Mouse (Mus musculus) regulatory T cell (primary cell): ENCODE results near the gene Ephb2.

Source experiments
- in situ Hi-C: fragments of 300-600 bp; cut with MboI, MseI; formaldehyde crosslinking; loops from one replicate; pipeline ENCODE4 v1.15.1; 2025; ENCODE audit warnings: high pct_unique_total_duplicates

Ephb2 gene

DNA sequence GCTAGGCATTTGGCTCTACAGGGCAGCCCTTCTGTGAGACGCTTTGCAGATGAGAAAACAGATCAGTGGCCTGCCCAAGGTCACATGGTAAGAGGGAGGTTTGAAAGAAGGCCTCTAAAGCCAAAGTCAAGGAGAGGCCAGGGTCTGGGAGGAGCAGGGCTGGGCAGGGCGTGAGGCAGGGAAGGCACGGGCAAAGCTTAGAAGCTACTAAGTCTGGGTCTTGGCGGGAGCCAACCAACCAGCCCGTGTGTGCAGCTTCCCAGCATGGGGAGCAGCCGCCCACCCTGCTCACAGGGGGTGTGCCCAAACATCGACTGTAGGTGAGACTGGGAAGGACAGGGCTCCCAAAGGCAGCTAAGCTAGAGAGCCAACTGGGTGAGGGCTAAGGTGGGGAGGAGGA lies 70.7 kb downstream of the Ephb2 start:
- in situ Hi-C loops: no loop called here

DNA sequence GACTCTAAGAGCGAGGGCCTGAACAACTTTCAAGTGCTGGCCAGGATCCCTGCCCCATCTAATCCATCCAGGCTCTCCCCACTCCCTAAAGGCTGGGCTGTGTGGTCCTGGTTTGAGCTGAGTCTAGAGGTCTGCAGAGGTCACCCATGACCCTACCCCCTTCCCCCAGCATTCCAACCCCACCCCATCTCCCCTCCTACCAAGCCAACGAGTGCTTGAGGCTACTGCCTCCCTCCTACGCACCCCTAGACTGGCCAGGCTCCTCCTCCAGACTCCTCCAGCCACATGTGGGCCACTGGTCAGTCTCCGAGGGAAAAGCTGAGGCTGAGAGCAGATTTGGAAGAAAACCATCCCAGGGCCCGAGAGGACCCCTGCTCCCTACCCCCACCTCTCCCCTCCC lies 72.4 kb downstream of the Ephb2 start:
- in situ Hi-C loops: no loop called here

DNA sequence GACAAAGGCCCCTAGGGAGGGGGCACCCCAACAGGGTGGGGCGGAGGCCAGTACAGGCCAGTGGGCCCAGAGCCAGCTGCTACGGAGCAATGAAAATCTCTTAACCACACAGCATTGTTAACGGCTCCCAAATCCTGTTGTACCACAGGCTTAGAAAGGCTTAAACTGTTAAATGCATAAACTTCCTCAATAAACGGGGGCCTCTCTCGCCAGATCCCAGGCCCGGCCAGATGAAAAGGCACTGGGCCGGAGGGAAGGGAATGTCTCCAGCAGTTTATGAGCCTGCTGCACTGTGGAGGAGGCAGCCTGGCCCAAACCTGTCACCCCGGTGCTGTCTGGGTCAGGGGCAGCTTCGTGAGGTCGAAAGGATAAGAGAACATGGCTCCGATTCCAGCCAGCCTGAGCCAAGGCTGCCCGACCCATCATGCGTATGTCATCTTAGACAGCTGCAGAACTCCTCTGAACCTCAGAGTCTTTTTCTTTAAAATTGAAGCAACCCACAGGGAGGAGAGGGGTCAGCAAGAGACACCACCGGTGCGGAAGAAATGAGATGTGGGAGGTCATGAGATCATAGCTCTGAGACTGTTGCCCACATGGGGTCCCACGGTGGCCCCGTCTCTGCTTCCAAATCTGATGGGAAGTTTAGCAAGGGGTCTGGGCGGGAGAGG lies 73.9 kb downstream of the Ephb2 start:
- in situ Hi-C loops: no loop called here

DNA sequence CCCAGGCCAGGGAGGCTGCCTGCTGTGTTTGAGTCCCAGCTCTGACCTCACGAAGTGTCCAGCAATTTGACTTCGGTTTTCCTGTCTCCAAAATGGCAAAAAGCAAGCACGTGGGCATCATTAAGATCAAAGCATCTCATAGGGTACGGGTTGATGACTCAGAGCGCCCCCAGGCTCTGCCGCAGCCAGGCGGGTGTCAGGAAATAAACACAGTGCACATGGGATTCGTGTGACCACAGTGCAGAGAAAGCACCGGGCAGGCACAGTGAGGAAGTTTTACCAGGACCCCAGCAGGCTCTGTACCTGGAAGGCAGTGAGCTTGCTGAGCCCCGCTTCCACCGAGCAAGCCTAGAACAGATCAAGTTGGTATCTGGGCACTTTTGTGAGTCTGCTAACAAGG lies 74.9 kb downstream of the Ephb2 start:
- in situ Hi-C loops: no loop called here

DNA sequence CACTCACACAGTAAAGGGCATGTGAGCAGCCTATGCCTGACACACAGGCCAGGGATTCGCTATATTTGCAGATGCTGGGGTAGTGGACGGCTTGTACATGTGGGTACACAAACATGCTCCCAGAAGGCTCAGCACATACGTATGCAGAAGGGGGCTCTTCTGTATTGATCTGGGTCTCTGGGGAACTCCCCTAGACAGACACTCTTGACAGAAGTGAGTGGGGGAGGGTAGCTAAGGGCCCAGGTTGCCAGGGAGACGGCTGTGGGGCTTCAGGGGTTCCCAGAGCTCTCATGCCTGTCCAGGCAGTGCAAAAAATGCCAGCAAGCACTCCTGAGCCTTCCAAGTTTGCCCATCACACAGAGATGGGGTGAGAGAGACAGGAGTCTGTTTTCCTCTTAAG lies 78.7 kb downstream of the Ephb2 start:
- in situ Hi-C loops: no loop called here

DNA sequence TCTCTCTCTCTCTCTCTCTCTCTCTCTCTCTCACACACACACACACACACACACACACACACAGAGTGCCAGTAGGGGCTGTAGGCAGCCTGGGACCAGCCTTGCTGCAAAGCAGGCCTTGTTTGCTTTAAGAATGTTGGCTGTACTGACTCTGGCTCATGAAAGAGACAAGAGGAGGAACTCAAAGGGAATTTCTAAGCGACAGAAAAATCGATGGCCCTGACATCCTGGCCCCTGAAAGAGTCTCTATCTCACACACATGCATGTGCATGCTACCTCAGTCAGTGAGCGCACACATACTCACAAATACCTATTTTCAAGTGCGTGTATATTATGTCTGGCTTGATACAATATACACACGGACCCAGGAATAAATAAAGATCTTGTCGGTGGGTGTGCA lies 79.3 kb downstream of the Ephb2 start:
- in situ Hi-C loops: no loop called here

DNA sequence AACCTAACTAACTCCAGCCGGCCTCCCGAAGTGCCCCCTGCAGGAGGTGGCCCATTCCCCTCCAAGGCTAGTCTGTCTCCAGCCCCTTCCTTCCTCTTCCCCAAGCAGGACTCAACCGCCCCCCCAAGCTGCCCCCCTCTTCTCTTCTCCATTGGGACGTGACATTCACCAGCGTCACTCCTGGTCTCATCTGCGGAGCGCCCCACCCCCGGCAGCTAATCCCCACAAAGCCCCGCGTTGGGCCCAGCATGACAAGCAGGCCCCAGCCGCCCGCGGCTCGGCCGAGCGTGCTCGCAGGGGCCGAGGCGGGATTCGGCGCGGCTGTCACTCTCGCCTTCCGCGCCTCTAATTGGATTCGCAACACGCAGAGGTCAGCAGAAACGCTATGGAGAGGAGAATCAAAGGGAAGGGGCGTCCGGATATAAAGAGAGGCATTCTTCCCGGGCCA lies 80.4 kb downstream of the Ephb2 start:
- in situ Hi-C loops: no loop called here

DNA sequence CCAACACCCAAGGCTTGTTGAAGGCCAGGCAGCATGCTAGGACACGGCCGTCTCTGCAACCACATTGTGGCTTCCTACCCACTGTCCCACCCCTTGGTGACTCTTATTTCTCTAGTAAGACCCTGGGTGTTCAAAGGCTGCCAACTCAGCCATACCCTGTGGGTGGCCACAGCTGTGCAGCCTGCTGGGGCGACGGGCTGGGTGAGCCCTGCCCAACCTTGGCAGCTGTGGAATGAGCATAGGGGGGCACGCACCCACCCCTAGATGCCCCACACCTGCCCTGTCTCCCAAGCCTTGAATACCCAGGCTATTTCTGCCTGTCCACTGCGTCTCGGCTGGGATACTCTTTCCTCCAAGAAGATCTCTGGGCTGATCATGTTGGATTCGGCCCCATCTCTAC lies 81.5 kb downstream of the Ephb2 start:
- in situ Hi-C loops: no loop called here

DNA sequence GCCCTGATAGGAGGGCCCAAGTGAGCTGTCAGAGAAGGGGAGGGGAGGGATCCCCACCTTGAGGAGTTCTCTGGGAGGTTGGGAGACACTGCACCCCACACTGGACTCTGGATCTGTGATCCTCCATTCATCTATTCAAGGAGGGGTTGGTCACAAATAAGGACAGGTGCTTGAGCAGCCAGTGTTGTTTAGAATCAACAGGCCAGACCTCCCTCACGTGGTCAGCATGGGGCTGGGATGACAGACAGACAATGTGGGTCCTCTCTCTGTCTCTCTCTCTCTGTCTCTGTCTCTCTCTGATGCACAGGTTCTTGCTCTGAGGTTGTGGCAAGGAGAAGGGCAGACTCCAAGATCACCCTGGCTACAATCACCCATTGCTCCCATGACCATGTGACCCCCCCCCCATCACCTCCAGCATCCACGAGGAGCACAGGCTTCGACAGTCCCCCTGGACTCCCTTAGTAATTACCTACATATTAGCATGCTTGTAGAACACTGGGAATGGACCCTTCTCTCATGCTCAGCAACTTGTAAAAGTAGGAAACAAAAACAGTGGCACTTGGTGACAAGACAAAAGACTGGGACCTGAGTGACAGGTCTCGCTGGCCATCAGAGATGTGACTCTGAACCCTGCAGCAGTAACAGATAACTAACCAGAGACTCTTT lies 84.3 kb downstream of the Ephb2 start:
- in situ Hi-C loops: no loop called here

DNA sequence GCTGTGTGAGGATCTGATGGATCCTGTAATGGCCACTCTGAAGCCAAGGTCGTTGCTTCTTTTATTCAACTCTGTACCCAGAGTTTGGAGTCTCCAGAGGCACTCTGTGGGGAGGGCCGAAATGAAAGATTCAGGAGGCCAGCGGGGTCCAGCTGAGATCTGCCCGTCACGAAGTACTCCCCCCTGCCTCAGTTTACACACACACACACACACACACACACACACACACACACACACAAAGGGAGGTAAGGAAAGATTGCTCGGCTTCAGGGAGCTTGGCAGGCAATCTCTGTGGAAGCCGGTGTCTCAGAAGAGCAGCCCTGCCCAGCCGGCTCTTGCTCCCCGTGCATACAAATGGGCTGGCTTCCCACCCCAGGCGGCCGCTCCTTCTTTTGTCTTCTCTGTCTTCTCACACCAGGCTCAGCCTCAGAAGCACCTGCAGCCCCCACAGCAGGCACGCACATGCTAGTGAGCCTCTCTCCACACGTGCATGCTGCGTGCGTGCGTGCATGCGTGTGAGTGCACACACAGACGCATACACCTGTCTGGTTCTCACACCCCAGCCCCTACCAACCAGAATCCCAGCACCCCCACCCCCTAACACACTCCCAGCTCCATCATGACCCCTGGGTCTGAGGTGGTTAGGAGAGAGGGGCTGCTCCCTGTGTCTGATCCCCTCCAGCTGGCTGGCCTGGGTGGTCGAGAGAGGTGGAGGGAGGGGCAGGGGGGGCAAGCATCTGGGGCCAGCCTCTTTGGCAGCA lies 85.0 kb downstream of the Ephb2 start:
- in situ Hi-C loops: no loop called here

DNA sequence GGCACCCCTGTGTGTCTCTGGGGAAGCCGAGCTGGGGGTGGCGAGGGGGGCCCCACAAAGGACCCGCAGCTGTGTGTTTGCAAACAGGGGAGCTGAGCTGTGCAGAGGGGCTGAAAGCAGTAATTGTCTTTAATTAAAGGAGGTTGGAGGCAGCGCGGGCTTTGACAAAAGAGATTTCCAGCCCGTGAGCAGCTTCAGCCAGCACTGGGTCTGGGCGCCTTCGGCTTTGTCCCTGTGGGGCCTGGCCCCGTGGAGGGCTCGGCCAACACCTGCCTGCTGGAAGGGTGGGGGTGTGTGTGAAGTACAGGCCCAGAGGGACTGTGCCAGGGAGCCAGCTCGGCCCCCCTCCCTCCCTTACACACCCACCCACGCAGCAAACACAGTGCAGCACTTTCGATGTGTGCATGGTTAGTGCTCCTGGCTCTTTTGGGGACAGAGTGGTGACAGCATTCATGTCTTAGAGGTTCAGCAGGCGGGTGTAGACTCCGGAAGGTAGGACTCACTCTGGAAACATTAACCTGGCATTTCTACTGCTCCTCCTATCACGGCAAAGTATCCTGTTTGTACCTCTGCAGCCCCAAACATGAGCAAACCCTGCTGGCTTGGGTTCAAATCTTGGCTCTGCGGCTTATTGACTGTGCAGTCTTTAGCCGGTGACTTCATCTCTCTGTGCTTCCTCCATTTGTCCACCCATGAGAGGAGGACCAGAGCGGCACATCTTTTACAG lies 85.8 kb downstream of the Ephb2 start:
- in situ Hi-C loops: no loop called here

DNA sequence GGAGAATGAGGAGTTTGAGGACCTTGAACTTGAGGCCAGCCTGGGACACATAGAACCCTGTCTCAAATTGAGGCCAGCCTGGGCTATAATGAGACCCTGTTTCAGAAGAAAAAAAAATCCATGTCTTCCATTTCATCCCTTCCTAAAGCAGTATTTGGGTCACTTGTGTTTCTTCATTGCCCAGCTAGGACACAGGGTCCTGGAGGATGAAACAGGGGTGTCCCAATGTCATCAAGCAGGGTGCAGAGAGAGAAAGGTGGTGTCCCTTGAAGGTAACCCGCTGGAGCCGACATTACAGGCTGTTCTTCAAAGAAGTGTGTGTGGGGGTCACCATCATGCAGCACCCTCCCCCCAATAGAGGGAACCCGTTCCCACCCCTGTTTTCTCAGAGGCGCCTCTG lies 86.4 kb downstream of the Ephb2 start:
- in situ Hi-C loops: no loop called here

DNA sequence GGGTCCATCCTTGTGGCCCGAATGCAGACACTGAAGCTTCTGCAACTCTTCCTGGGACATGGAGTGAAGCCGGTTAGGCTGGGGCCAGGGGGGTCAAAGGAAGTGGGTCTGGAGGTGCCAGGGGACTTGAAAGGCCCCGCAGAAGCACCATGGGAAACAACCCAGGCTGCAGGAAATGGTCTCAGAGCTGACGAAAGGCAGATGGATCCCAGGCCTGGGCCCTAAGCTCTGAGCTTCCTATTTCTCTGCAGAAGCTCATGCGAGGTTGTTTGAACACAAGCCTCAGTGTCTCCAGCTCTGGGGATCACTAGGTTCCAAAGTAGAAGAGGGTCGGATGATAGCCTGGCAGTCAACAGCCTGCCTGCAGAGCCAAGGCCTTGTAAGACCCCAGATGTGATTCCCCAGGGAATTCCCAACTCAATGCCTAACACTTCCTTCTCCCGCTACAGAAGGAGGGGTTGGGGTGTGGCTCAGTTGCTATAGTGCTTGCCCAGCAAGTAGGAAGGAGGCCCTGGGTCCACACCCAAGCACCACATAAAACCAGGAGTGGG lies 86.9 kb downstream of the Ephb2 start:
- in situ Hi-C loops: no loop called here

DNA sequence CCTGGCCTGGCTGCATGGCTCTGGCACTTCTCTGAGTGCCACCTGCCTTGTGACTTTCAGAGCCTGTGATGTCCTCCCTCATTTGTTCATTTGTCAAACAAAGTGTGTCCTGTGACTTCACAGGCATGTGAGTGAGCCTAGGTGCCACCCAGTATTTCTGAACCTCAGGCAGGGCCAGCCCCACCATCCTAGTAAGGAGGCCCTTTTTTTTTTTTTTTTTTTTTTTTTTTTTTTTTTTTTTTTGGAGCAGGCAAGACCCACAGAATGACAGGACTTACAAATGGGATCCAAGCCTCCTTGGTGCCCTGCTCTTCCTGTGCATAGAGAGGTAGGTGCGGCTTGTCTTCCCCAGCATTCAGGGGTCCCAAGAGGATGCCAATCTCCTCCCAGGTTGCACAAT lies 89.3 kb downstream of the Ephb2 start:
- in situ Hi-C loops: no loop called here

DNA sequence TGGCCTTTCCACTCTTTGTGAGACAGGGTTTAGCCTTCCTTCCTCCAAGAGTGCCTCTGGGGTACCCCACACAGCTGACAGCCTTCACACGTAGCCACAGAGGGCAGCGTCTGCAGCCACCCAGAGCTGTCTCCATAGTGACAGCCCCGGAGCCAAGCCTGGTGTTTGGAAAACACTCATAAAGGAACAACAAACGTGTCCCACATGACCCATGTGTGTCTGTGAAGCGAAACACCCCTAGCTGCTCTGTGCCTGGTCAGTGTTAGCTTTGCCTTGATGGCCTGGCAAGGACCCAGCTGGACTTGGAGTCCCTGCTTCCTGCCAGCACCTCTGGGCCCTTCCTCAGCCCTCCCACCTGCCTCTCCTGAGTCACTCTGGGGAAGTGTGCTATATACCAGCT lies 93.1 kb downstream of the Ephb2 start:
- in situ Hi-C loops: no loop called here

DNA sequence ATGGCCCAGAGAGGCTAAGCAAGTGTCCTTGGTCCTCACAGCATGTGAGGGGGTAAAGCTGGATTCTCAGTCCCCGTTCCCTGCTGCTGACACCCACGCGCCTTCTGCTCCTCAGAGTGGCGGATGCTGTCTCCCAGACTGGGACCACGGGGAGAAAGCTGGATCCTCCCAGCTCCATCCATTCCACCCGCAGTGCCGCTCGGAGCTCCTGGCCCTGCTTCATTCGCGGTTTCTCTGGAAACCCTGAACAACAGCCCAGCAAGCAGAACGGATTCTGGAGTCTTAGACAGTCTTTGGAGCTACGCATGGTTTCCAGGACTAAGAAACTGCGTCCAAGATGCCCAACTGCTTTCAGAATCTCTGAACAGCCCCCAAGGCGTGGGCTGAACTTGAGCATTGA lies 93.9 kb downstream of the Ephb2 start:
- in situ Hi-C loops: no loop called here

DNA sequence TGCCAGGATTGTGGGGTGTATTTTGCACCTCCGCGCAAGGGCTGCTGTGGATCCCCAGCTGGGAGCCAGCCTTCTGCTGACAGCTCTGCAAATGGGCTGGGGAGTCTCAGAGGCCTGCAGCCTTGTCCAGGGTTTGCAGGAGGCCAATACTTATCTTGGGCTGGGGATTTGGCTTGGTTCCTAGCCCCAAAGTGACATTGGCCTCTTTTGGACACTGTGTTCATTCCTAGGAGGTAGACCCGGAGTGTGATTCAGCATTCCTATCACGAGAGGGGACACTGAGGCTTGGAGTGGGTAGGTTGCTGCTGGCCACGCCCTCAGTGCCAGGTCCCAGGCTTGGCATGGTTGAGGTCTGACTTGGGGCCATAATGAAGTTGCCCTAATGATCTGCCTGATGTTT lies 94.8 kb downstream of the Ephb2 start:
- in situ Hi-C loops: no loop called here

DNA sequence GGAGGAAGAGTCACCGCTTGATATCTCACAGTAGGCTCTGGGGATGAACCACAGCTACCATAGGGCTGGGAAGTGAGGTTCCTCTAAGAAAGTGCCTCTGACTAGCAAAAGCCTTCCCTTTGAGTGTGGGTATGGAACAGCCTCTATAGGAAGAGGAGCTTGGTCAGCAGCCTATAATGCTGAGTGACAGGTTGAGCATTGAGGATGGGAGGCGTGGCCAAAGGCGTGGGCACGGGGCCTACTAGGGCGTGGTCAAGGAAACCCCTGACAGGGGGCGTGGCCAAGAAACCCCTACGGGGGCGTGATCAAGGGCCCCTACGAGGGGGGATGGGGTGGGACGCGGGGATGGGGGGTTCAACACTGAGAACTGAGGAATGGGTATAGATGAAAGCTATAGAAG lies 96.6 kb downstream of the Ephb2 start:
- in situ Hi-C loops: no loop called here

DNA sequence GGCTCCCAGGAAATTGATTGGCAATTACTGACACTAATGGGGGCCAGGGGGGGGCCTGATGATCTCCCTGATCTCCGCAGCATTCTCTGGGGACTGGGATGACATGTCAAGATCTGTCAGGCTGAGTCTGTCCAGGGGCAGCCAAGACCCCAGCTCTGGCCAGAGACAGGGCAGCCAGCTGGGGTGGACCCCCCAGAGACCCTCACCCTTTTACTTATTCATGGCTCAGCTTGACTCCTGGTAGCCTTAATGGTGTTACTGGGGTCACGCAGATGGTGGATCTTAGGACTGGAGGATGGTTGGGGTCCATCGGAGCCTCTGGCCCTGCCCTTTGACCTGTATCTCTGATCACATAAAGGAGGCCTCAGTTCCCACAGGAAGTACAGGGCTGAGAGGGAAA lies 97.5 kb downstream of the Ephb2 start:
- in situ Hi-C loops: no loop called here

DNA sequence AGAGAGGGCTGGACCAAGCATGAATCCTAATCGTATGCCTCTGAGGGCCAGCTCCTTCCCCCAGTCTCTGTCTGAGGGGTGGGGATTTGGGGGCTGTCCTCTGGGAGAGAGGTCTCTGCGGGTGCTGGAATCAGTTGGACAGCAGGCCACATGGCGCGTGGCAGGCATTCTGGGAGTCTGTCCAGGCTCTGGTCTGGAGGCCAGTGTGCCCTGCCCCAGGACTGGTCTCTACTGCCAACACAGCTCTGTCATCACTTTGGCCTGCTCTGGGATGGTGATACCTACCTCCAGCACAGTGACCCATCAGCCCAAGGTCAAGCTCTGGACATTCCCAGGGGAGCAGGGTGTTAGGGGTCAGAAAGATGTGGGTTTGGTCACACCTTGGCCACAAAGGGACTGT lies 99.9 kb downstream of the Ephb2 start:
- in situ Hi-C loops: no loop called here

DNA sequence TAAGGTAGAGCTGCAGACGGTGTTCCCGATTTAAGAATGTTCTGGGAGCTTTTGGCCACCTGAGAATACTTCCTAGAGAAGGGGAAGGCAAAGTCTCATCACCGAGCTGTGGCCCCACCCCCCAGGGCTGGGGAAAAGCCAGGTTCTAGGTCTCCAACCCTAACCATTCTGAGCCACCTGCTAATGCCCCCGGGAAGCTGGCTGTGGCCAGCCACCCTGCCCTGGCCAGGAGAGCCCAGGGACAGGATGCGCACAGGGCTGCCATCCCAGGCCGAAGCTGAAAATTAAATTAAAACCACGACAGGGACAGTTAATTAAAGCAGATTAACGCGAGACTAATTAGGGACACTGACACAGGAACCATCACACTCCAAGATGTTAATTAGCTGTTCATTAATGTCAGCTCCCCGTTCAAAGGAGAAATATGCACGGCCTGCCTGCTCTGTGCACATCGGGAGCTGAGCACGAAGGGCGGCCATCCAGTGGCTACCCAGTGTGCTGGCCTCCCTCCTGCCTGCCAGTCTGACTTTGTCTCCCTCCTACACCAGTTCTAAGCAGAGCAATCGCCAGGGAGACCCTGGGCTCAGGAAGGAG lies 101.5 kb downstream of the Ephb2 start:
- in situ Hi-C loops: no loop called here
